ENCODE assay signal across 8 mouse cellular contexts in the genomic region with DNA sequence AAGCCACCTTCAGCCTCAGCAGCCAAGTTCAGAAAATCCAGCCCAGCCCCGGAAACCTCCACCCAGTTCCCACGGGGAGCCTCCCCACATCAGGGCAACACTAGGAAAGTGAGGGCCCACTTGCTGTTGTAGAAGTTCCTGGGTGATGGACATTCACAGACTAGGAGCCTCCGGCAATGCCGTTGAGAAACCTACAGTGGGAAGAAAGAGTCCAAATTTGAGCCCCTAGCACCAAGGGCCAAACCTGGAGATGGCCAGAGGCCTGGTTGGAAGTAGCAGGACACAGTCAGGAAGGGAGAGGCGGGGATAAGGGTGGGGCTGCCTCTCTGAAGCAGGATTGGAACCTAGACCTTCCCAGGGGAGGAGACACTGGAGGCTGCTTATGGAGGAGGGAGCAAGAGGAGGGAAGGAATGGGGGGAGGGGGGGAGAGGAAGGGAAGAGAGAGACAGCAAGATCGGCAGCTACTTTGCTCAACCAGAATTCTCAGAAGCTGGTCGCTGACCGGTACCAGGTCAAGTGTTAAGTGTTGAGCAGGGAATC. TPM values are rescaled to one million over a fixed set of nuclear protein-coding genes. Genes with fewer than 3 reads are reported as not detected.
DNase-seq lines count a peak whose midpoint lies in the region; ATAC-seq and TF ChIP-seq lines count a peak whose summit lies in the region.

No protein-coding gene starts in this region.

- no peaks in the 10 kb centered on the region for H3K36me3 ChIP-seq in hindbrain, embryonic 15.5 days
- no peaks in the 10 kb centered on the region for H3K36me3 ChIP-seq in liver, embryonic 11.5 days (ENCODE audit: control insufficient read depth, insufficient read depth, low read length)
- H3K36me3 ChIP-seq in small intestine, adult 2 months (ENCODE audit: control insufficient read depth, insufficient read depth, low read length): no peaks in the 10 kb centered on the region

- 45% methylated on average over 8 of the region's 8 CpGs for WGBS in hindbrain, embryonic 15.5 days
- 28% methylated on average over 8 of the region's 8 CpGs for WGBS in liver, embryonic 11.5 days
- WGBS in small intestine, adult 2 months: 35% methylated on average over 8 of the region's 8 CpGs

- TF ChIP-seq CTCF in gastrocnemius, adult 2 months (IDR thresholded peaks at IDR 0.05): no peak
- TF ChIP-seq CTCF in small intestine, adult 2 months (IDR thresholded peaks at IDR 0.05; ENCODE audit: extremely low read depth, insufficient read length, insufficient replicate concordance, low read depth, low read length): no peak

- TF ChIP-seq POLR2A in small intestine, adult 2 months (IDR thresholded peaks at IDR 0.05; ENCODE audit: low read depth, low read length): peak; percentile 32; the same call in 1 of the 2 replicates

- H3K27me3 ChIP-seq in hindbrain, embryonic 15.5 days: no peaks in the 10 kb centered on the region; the same call in 1 of the 2 replicates
- H3K27me3 ChIP-seq in liver, embryonic 11.5 days (replicated peaks; ENCODE audit: control insufficient read depth, insufficient read depth, low read length): 0 out of 2 replicates have a peak, but pooled peaks cover 6% of the 10 kb centered on the region
- no peaks in the 10 kb centered on the region for H3K27me3 ChIP-seq in small intestine, adult 2 months (ENCODE audit: control insufficient read depth, insufficient read depth, low read length)

- intact Hi-C loops in gastrocnemius, adult 2 months (cut with DNase I): loop anchor here (2.0 kb wide), 1 partner anchor 34 kb away; a partner anchor contains a TSS

- peaks cover 27% of the 10 kb centered on the region for H3K4me1 ChIP-seq in hindbrain, embryonic 15.5 days (replicated peaks)
- H3K4me1 ChIP-seq in liver, embryonic 11.5 days (replicated peaks; ENCODE audit: control insufficient read depth, insufficient read depth, low read length): peaks cover 13% of the 10 kb centered on the region
- peaks cover 5% of the 10 kb centered on the region; the same call in 1 of the 2 replicates for H3K4me1 ChIP-seq in small intestine, adult 2 months (ENCODE audit: control insufficient read depth, insufficient read depth, insufficient read length, low read length)

- no peaks in the 10 kb centered on the region for H3K9me3 ChIP-seq in hindbrain, embryonic 15.5 days
- H3K9me3 ChIP-seq in liver, embryonic 11.5 days (ENCODE audit: control insufficient read depth, low read length): no peaks in the 10 kb centered on the region

- H3K4me2 ChIP-seq in hindbrain, embryonic 15.5 days: peak overlapping the region; percentile 91; the same call in 1 of the 2 replicates
- H3K4me2 ChIP-seq in liver, embryonic 11.5 days: peak overlapping the region; percentile 86

- peak overlapping the region; percentile 94 for H3K4me3 ChIP-seq in gastrocnemius, adult 2 months
- peak overlapping the region; percentile 62; the same call in 1 of the 2 replicates for H3K4me3 ChIP-seq in hindbrain, embryonic 15.5 days
- peak overlapping the region; percentile 18; the same call in 1 of the 2 replicates for H3K4me3 ChIP-seq in liver, embryonic 11.5 days (ENCODE audit: low read depth, low read length)
- peak overlapping the region; percentile 43 for H3K4me3 ChIP-seq in small intestine, adult 2 months (ENCODE audit: low read depth, low read length)

- no peak overlapping the region for H3K9ac ChIP-seq in hindbrain, embryonic 15.5 days
- no peak overlapping the region for H3K9ac ChIP-seq in liver, embryonic 11.5 days (ENCODE audit: low read depth, low read length)

- ATAC-seq in hindbrain, embryonic 15.5 days (ENCODE audit: low FRiP score, low read depth): no peak
- ATAC-seq in liver, embryonic 11.5 days (replicated peaks; ENCODE audit: low FRiP score): no peak
- no peak for ATAC-seq in erythroid progenitor cell, adult 5-6 weeks (replicated peaks; ENCODE audit: low FRiP score, poor library complexity, severe bottlenecking)

- H3K27ac ChIP-seq in gastrocnemius, adult 2 months: peak overlapping the region; percentile 98
- 0 out of 2 replicates have a peak overlapping the region, but pooled peaks have one; percentile 69 for H3K27ac ChIP-seq in hindbrain, embryonic 15.5 days (replicated peaks)
- H3K27ac ChIP-seq in liver, embryonic 11.5 days (ENCODE audit: low read depth, low read length): no peak overlapping the region
- peak overlapping the region; percentile 76 for H3K27ac ChIP-seq in small intestine, adult 2 months (ENCODE audit: insufficient read depth, low read depth, low read length)

- DNase-seq in 3134 (ENCODE audit: extremely low read depth, insufficient read length, low spot score): peak; percentile 84
- peak; percentile 77 for DNase-seq in MN1 (ENCODE audit: low spot score)
- peak; percentile 84 for DNase-seq in gastrocnemius, adult 2 months
- no peak for DNase-seq in liver, embryonic 11.5 days (ENCODE audit: low spot score)
- no peak for DNase-seq in frontal cortex, postnatal 10 days (ENCODE audit: low spot score in 2 of 2)

RNA-seq across cellular contexts. Expression of a gene that starts 1.3 kb away (rescaled TPM):
- total RNA-seq in gastrocnemius, adult 2 months (2021): 10 to 100 TPM; 22.6 to 25.5 TPM
- polyA plus RNA-seq in hindbrain, embryonic 15.5 days (2015; fragmentation: Nextera tagmentation; extraction: Ambion mirVana): 15.5 and 16.0 TPM in 2 replicates
- 19.3 and 21.6 TPM in 2 replicates for polyA plus RNA-seq in liver, embryonic 11.5 days (2014; fragmentation: Nextera tagmentation; extraction: Ambion mirVana)
- polyA plus RNA-seq in small intestine, adult 2 months (2012; rRNA removed): 49.3 and 67.9 TPM in 2 replicates
- 15.9 and 24.1 TPM in 2 replicates for total RNA-seq in erythroid progenitor cell, adult 5-6 weeks (2015; ENCODE audit: low replicate concordance)
- total RNA-seq in erythroid progenitor cell, adult 5-6 weeks (2017; ENCODE audit: low replicate concordance): 0.90 TPM in 1 of 2 replicates, not detected in the other

RNA-seq across cellular contexts. Expression of a gene that starts 2.9 kb away (rescaled TPM):
- total RNA-seq in gastrocnemius, adult 2 months (2021): 10 to 100 TPM; 41.7 to 44.3 TPM
- polyA plus RNA-seq in hindbrain, embryonic 15.5 days (2015; fragmentation: Nextera tagmentation; extraction: Ambion mirVana): 49.8 and 56.5 TPM in 2 replicates
- polyA plus RNA-seq in liver, embryonic 11.5 days (2014; fragmentation: Nextera tagmentation; extraction: Ambion mirVana): 37.5 and 40.1 TPM in 2 replicates
- polyA plus RNA-seq in small intestine, adult 2 months (2012; rRNA removed): 39.8 and 73.0 TPM in 2 replicates
- total RNA-seq in erythroid progenitor cell, adult 5-6 weeks (2015; ENCODE audit: low replicate concordance): 20.9 and 30.2 TPM in 2 replicates
- 15.8 and 31.6 TPM in 2 replicates for total RNA-seq in erythroid progenitor cell, adult 5-6 weeks (2017; ENCODE audit: low replicate concordance)

RNA-seq across cellular contexts. Expression of a gene that starts 20.6 kb away (rescaled TPM):
- total RNA-seq in gastrocnemius, adult 2 months (2021): 1 to 10 TPM; 7.6 to 9.7 TPM
- 12.8 and 13.3 TPM in 2 replicates for polyA plus RNA-seq in hindbrain, embryonic 15.5 days (2015; fragmentation: Nextera tagmentation; extraction: Ambion mirVana)
- 39.6 and 41.1 TPM in 2 replicates for polyA plus RNA-seq in liver, embryonic 11.5 days (2014; fragmentation: Nextera tagmentation; extraction: Ambion mirVana)
- polyA plus RNA-seq in small intestine, adult 2 months (2012; rRNA removed): 10.1 and 16.3 TPM in 2 replicates
- 6.3 and 10.1 TPM in 2 replicates for total RNA-seq in erythroid progenitor cell, adult 5-6 weeks (2015; ENCODE audit: low replicate concordance)
- 3.6 and 8.7 TPM in 2 replicates for total RNA-seq in erythroid progenitor cell, adult 5-6 weeks (2017; ENCODE audit: low replicate concordance)

RNA-seq across cellular contexts. Expression of a gene that starts 21.7 kb away (rescaled TPM):
- total RNA-seq in gastrocnemius, adult 2 months (2021): 10 to 100 TPM; 18.4 to 18.9 TPM
- 57.4 and 58.1 TPM in 2 replicates for polyA plus RNA-seq in hindbrain, embryonic 15.5 days (2015; fragmentation: Nextera tagmentation; extraction: Ambion mirVana)
- polyA plus RNA-seq in liver, embryonic 11.5 days (2014; fragmentation: Nextera tagmentation; extraction: Ambion mirVana): 76.2 and 88.4 TPM in 2 replicates
- polyA plus RNA-seq in small intestine, adult 2 months (2012; rRNA removed): 52.9 and 91.0 TPM in 2 replicates
- total RNA-seq in erythroid progenitor cell, adult 5-6 weeks (2015; ENCODE audit: low replicate concordance): 50.7 and 80.7 TPM in 2 replicates
- 44.2 and 62.0 TPM in 2 replicates for total RNA-seq in erythroid progenitor cell, adult 5-6 weeks (2017; ENCODE audit: low replicate concordance)

RNA-seq across cellular contexts. Expression of a gene that starts 32.7 kb away (rescaled TPM):
- 100 to 1,000 TPM; 126 to 136 TPM for total RNA-seq in gastrocnemius, adult 2 months (2021)
- 584 and 590 TPM in 2 replicates for polyA plus RNA-seq in hindbrain, embryonic 15.5 days (2015; fragmentation: Nextera tagmentation; extraction: Ambion mirVana)
- polyA plus RNA-seq in liver, embryonic 11.5 days (2014; fragmentation: Nextera tagmentation; extraction: Ambion mirVana): 175 and 186 TPM in 2 replicates
- 50.0 and 68.6 TPM in 2 replicates for polyA plus RNA-seq in small intestine, adult 2 months (2012; rRNA removed)
- 17.3 and 28.9 TPM in 2 replicates for total RNA-seq in erythroid progenitor cell, adult 5-6 weeks (2015; ENCODE audit: low replicate concordance)
- total RNA-seq in erythroid progenitor cell, adult 5-6 weeks (2017; ENCODE audit: low replicate concordance): 2.3 and 25.4 TPM in 2 replicates

Comparison
In these comparisons a context has a peak if more than half of its experiments do, and no peak if none do; other contexts are left out.
1. DNase-seq: peak in 3134 (single experiment), MN1 (single experiment) and gastrocnemius, adult 2 months (single experiment); none in liver, embryonic 11.5 days (single experiment) and frontal cortex, postnatal 10 days (0 of 2).
2. H3K4me3 ChIP-seq: peak in every context shown above with its lines; median percentile 94 in gastrocnemius, adult 2 months; 62 in hindbrain, embryonic 15.5 days; 43 in small intestine, adult 2 months; 18 in liver, embryonic 11.5 days.